Mouse (Mus musculus): ENCODE data around the gene Tbc1d30. TPM values are rescaled to one million over a fixed set of nuclear protein-coding genes. Genes with fewer than 3 reads are reported as not detected.

The Tbc1d30 gene
- 1.4 and 2.3 TPM in 2 replicates for polyA plus RNA-seq (2015; fragmentation: Nextera tagmentation; extraction: Ambion mirVana)

- H3K9ac ChIP-seq = peak within 1 kb of the TSS; percentile 56
- H3K4me2 ChIP-seq = peak within 1 kb of the TSS; percentile 96
- H3K9me3 ChIP-seq (replicated peaks) = no peaks in the 10 kb centered on the region
- peaks cover 18% of the 10 kb centered on the region for H3K4me1 ChIP-seq (replicated peaks)
- peak within 1 kb of the TSS; percentile 63 for H3K4me3 ChIP-seq
- WGBS = under 1% methylated on average over 61 of the region's 61 CpGs
- peak; percentile 81 for ATAC-seq (replicated peaks; ENCODE audit: insufficient number of reproducible peaks, insufficient read depth, low FRiP score, low read depth)
- no peaks in the 10 kb centered on the region for H3K36me3 ChIP-seq
- H3K27ac ChIP-seq = peak within 1 kb of the TSS; percentile 62
- H3K27me3 ChIP-seq = peaks cover 7% of the 10 kb centered on the region
These were observed at the start of gene Tbc1d30 for GRCm38 (mm10) chr10:121351066-121351581. Tbc1d30 (minus strand) TSS chr10:121351278.

DNA sequence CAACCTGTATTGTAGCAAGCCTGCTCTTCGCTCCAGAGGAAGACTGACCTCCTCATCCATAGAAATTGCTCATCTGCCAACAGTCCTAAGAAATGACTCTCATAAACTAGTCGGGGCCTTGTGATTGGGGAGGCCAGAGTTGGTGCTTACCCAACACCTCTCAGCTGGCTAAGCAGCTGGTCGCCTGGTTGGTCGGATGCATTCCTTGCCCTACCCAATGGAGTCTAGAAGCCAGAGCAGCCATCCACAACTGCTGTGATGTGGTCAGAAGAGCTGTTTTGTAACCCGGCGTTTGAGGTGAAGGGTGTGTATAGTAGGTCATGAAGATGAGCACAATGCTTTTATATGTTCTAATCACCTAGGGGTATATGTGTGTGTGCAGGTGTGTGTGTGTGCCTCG lies 47.5 kb upstream of the Tbc1d30 start:
- Histone ChIP-seq H3K36me3 (peaks cover 20% of the 10 kb centered on the region; the same call in 1 of the 2 replicates), H3K27ac (no peak overlapping the region), H3K4me3 (no peak overlapping the region), H3K9me3 (replicated peaks) (no peaks in the 10 kb centered on the region), H3K9ac (no peak overlapping the region), H3K4me2 (no peak overlapping the region), H3K27me3 (no peaks in the 10 kb centered on the region), H3K4me1 (replicated peaks) (peaks cover 13% of the 10 kb centered on the region)
- WGBS = 86% methylated on average over 7 of the region's 7 CpGs
- ATAC-seq (replicated peaks; ENCODE audit: insufficient number of reproducible peaks, insufficient read depth, low FRiP score, low read depth) = no peak

DNA sequence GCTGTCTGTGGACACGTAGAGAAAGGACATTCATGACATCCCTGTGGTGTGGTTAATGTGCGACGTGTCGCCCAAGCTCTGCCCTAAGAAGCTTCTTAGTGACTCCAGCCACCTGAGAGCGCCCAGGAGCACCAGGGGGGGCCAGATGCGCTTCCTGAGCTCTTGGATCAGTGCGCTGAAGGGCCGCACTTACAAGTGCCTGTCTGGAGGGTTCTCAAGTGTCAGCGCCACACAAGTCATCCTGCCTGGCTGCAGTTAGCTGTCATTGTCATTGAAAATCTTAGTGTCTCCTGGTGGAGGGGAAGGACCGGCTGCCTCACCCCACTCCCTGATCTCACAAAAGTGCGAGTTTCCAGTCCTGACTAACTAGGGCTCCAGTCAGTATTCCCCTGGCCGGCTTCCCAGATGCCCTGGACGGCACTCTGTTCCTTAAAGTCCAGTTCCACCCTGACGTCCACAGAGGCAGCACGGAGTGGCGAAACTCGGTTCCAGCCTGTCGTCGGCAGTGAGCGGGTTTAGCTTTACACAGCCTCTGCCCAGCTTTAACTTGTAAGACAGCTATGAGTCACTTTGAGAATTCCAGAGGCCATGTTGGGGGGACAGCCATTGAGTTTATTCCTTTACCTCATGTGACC lies 44.6 kb upstream of the Tbc1d30 start:
- Histone ChIP-seq H3K4me1 (replicated peaks) (peaks cover 13% of the 10 kb centered on the region), H3K27me3 (no peaks in the 10 kb centered on the region), H3K9ac (no peak overlapping the region), H3K9me3 (replicated peaks) (no peaks in the 10 kb centered on the region), H3K4me2 (no peak overlapping the region), H3K4me3 (no peak overlapping the region), H3K27ac (no peak overlapping the region), H3K36me3 (peaks cover 48% of the 10 kb centered on the region; the same call in 1 of the 2 replicates)
- 58% methylated on average over 20 of the region's 20 CpGs for WGBS
- ATAC-seq (replicated peaks; ENCODE audit: insufficient number of reproducible peaks, insufficient read depth, low FRiP score, low read depth) = no peak

DNA sequence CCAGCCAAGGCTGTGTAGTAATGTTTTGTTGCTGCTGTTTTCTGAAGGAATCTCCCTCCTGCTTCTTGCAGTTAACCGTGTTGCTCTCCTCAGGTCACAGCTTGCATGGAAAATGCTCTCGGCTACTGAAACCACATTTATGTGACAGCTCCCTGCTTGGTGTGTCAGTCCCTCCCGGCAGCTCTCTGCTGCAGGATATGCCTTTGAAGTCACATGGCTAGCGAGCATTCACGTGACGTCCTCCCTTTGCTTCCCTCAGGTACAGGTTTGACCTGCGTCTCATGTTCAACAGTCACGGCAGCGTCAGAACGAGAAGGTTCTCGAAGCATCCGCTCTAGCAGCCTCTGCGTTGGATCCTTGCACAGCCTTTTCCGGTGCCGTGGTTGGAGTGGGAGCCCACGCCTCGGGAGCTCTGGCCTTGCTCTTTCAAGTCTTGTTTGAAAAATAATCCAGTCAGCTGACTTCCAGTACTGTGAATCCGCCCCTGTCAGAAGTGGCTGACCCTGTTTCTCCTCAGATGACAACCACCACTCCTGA lies 43.8 kb upstream of the Tbc1d30 start:
- 70% methylated on average over 18 of the region's 18 CpGs for WGBS
- no peak for ATAC-seq (replicated peaks; ENCODE audit: insufficient number of reproducible peaks, insufficient read depth, low FRiP score, low read depth)
- Histone ChIP-seq H3K4me1 (replicated peaks) (peaks cover 13% of the 10 kb centered on the region), H3K36me3 (peaks cover 54% of the 10 kb centered on the region; the same call in 1 of the 2 replicates), H3K4me2 (no peak overlapping the region), H3K9me3 (replicated peaks) (no peaks in the 10 kb centered on the region), H3K27me3 (no peaks in the 10 kb centered on the region), H3K4me3 (no peak overlapping the region), H3K27ac (no peak overlapping the region), H3K9ac (no peak overlapping the region)

GRCm38 (mm10) chr10:121394270-121394669 lies 43.2 kb upstream of the Tbc1d30 start:
- H3K4me3 ChIP-seq = no peak overlapping the region
- H3K9ac ChIP-seq = no peak overlapping the region
- 79% methylated on average over 6 of the region's 6 CpGs for WGBS
- H3K4me1 ChIP-seq (replicated peaks) = peaks cover 13% of the 10 kb centered on the region
- no peaks in the 10 kb centered on the region for H3K27me3 ChIP-seq
- H3K27ac ChIP-seq = no peak overlapping the region
- no peak overlapping the region for H3K4me2 ChIP-seq
- H3K36me3 ChIP-seq = peaks cover 58% of the 10 kb centered on the region; the same call in 1 of the 2 replicates
- no peak for ATAC-seq (replicated peaks; ENCODE audit: insufficient number of reproducible peaks, insufficient read depth, low FRiP score, low read depth)
- H3K9me3 ChIP-seq (replicated peaks) = no peaks in the 10 kb centered on the region

GRCm38 (mm10) chr10:121391901-121392300 lies 40.8 kb upstream of the Tbc1d30 start:
- 93% methylated on average over 8 of the region's 8 CpGs for WGBS
- Histone ChIP-seq H3K36me3 (peaks cover 67% of the 10 kb centered on the region; the same call in 1 of the 2 replicates), H3K27ac (no peak overlapping the region), H3K27me3 (no peaks in the 10 kb centered on the region), H3K4me1 (replicated peaks) (peaks cover 15% of the 10 kb centered on the region), H3K4me3 (no peak overlapping the region), H3K9me3 (replicated peaks) (no peaks in the 10 kb centered on the region), H3K9ac (no peak overlapping the region), H3K4me2 (no peak overlapping the region)
- ATAC-seq (replicated peaks; ENCODE audit: insufficient number of reproducible peaks, insufficient read depth, low FRiP score, low read depth) = no peak

DNA sequence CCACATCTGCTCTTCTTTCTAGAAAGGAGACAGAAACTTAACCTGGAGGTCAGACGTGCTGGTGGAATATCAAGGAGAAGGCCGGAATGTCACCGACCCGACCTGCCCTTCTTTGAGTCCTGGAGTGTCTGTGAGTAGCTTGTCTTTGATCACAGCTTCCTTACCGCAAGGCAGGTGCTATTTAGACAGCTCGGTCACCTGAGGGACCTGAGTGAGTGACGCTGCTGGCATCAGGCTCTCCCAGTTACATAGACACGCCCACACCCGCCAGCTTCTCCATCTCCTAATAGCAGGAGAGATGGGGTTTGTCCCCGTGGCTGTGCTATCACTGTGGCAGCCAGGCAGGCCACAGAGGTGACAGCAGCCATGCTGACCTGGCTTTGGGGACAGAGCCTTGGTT lies 39.5 kb upstream of the Tbc1d30 start:
- Histone ChIP-seq H3K36me3 (peaks cover 57% of the 10 kb centered on the region; the same call in 1 of the 2 replicates), H3K4me1 (replicated peaks) (peaks cover 18% of the 10 kb centered on the region), H3K4me3 (no peak overlapping the region), H3K4me2 (no peak overlapping the region), H3K9ac (no peak overlapping the region), H3K27ac (no peak overlapping the region), H3K27me3 (no peaks in the 10 kb centered on the region), H3K9me3 (replicated peaks) (no peaks in the 10 kb centered on the region)
- 80% methylated on average over 10 of the region's 10 CpGs for WGBS
- no peak for ATAC-seq (replicated peaks; ENCODE audit: insufficient number of reproducible peaks, insufficient read depth, low FRiP score, low read depth)

- Histone ChIP-seq H3K27ac (peak overlapping the region; percentile 21; the same call in 1 of the 2 replicates), H3K4me3 (no peak overlapping the region), H3K4me2 (peak overlapping the region; percentile 31), H3K9me3 (replicated peaks) (no peaks in the 10 kb centered on the region), H3K36me3 (peaks cover 45% of the 10 kb centered on the region), H3K9ac (no peak overlapping the region), H3K4me1 (replicated peaks) (peaks cover 15% of the 10 kb centered on the region), H3K27me3 (no peaks in the 10 kb centered on the region)
- ATAC-seq (replicated peaks; ENCODE audit: insufficient number of reproducible peaks, insufficient read depth, low FRiP score, low read depth) = no peak; the same call in 1 of the 2 replicates
- WGBS = 30% methylated on average over 9 of the region's 9 CpGs
These were observed 35.3 kb upstream of the Tbc1d30 start for GRCm38 (mm10) chr10:121386347-121386746.

DNA sequence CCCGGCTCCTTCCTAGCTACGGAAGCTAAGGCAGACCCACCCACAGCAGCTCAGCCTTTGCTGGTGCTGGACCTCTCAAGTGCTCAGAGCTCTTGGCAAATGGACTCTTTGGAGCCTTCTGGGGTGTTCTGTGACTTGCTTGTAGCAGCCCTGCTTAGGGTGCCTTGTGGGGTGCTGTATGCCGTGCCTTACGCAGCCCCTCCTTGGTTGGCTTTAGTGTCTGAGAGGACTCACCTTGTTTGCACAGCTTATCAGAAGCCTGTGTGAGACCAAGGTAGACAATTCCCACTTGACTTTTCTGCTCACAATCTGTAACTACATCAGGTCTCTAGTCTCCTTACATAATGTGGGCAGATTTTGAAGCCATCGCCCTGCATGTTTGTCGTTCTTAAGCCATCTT lies 34.6 kb upstream of the Tbc1d30 start:
- Histone ChIP-seq H3K9ac (no peak overlapping the region), H3K4me1 (replicated peaks) (peaks cover 15% of the 10 kb centered on the region), H3K9me3 (replicated peaks) (no peaks in the 10 kb centered on the region), H3K4me2 (no peak overlapping the region), H3K4me3 (no peak overlapping the region), H3K27ac (no peak overlapping the region), H3K36me3 (peaks cover 47% of the 10 kb centered on the region), H3K27me3 (no peaks in the 10 kb centered on the region)
- 84% methylated on average over 6 of the region's 6 CpGs for WGBS
- ATAC-seq (replicated peaks; ENCODE audit: insufficient number of reproducible peaks, insufficient read depth, low FRiP score, low read depth) = no peak

DNA sequence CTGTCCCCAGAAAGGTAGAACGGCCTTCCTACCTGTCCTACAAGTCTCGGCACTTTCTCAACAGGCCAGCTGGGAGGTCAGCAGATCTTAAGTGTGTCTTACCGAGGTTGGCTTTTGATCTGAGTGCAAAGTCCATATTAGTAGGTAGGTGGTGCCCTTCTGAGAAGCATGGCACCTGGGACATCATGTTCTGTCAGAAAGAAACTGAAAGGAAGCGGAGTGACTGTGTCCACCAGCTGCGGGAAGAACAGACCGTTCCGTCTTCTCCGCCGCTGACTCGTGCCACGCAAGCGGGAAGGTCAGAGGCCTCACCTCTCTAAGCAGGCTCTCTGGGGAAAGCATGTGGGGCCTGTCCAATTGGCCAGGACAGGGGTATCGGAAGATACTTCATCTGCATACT lies 33.6 kb upstream of the Tbc1d30 start:
- peaks cover 50% of the 10 kb centered on the region for H3K36me3 ChIP-seq
- ATAC-seq (replicated peaks; ENCODE audit: insufficient number of reproducible peaks, insufficient read depth, low FRiP score, low read depth) = no peak
- whole genome bisulfite sequencing = 92% methylated on average over 13 of the region's 13 CpGs

GRCm38 (mm10) chr10:121381280-121381679 lies 30.2 kb upstream of the Tbc1d30 start:
- Histone ChIP-seq H3K27ac (no peak overlapping the region), H3K4me2 (no peak overlapping the region), H3K4me3 (no peak overlapping the region), H3K9ac (no peak overlapping the region), H3K36me3 (peaks cover 69% of the 10 kb centered on the region), H3K27me3 (no peaks in the 10 kb centered on the region), H3K4me1 (replicated peaks) (peaks cover 9% of the 10 kb centered on the region), H3K9me3 (replicated peaks) (no peaks in the 10 kb centered on the region)
- WGBS = 80% methylated on average over 18 of the region's 18 CpGs
- no peak for ATAC-seq (replicated peaks; ENCODE audit: insufficient number of reproducible peaks, insufficient read depth, low FRiP score, low read depth)

More for the DNA sequence above, 33.6 kb upstream of the Tbc1d30 start:
- Histone ChIP-seq H3K4me2 (no peak overlapping the region), H3K9me3 (replicated peaks) (no peaks in the 10 kb centered on the region), H3K27me3 (no peaks in the 10 kb centered on the region), H3K27ac (no peak overlapping the region), H3K9ac (no peak overlapping the region), H3K4me1 (replicated peaks) (peaks cover 15% of the 10 kb centered on the region), H3K4me3 (no peak overlapping the region)

Data from heart, embryonic 15.5 days (tissue).